Mouse (Mus musculus): Measurements from ENCODE around the gene Cdc25a.

- TF ChIP-seq CTCF (IDR thresholded peaks at IDR 0.05; ENCODE audit: low read depth) (no peak), EP300 (optimal IDR thresholded peaks at IDR 0.05) (no peak)
These were observed 55.4 kb downstream of the Cdc25a start for GRCm38 (mm10) chr9:109930752-109931151.
